Mouse (Mus musculus): ENCODE measurements around the gene Fign. TPM values are rescaled to one million over a fixed set of nuclear protein-coding genes. Genes with fewer than 3 reads are reported as not detected.
A peak's percentile ranks its signal among the peaks of the same experiment; 100 is the strongest.

The Fign gene
- total RNA-seq, 2 experiments from 2014 or later, result 12.5 to 18.4 TPM

- intact Hi-C loops (cut with DNase I), result loop anchor here (5.0 kb wide), 1 partner anchor 88 kb away; no protein-coding TSS in a partner anchor
- DNase-seq, result no peak
These were observed 27.7 kb downstream of the Fign start for GRCm38 (mm10) chr2:64069950-64070695.

- intact Hi-C loops (cut with DNase I), result no loop called here
- no peak for DNase-seq
These were observed 32.3 kb downstream of the Fign start for GRCm38 (mm10) chr2:64065511-64065910.

DNA sequence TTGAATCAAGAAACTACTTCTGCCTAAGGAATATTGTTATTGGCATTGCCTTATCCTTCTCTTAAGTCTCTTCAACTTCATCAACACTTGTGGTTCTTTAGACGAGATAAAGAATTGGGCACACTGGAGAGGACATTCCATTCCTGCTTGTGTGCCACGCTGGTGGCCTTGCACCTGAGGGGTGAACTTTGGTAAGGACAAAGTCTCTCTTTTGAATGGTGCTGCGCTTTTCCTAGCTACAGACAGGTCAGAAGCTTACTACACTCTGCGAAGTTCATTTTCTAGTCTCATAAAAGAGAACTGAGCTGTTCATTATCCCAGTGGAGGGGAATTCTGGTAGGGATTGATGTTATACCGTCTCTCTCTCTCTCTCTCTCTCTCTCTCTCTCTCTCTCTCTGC lies 38.4 kb downstream of the Fign start:
- intact Hi-C loops (cut with DNase I), result no loop called here
- no peak for DNase-seq

- intact Hi-C loops (cut with DNase I), result no loop called here
These were observed 49.7 kb downstream of the Fign start for GRCm38 (mm10) chr2:64048142-64048541.

DNA sequence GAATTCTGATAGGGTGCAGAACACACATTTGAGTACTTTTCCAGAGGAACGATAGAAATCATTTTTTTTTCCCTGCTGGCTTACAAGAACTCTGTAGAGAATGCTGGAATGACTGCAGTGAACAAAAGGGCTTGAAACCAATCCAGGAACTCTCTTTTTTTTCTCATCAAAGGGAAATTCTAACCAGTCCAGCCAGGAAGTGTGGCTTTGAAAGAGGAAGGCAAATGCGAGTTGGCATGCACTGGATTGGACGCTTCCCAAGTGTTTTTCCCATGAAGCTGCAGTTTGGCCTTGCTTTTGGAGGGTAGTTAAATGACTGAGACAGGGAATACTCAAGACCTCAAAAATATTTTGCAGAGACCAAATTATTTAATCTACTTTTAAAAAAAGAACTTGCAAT lies 54.7 kb downstream of the Fign start:
- intact Hi-C loops (cut with DNase I), result no loop called here
- DNase-seq, result peak in 1 of 2 experiments; percentile 52

More at GRCm38 (mm10) chr2:64048142-64048541, 49.7 kb downstream of the Fign start:
- no peak for DNase-seq

DNA sequence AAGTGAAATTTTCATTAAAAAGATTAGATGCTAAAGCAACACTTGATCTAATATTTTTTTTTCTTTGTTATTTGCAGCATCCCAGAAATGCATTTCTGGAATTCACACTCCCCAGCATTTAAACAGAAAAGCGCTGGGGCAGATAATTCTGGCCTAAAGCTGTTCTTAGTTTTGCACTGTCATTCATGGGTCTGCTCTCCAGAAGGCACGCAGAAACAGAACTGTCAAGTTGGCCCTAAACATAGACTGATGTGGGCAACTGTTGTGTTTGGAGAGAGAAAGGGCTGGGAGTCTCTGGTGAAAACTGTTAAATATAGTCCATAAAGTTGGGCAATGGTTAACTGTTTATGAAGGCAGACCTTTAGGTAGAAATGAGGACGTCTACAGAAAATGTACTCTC lies 62.4 kb downstream of the Fign start:
- no peak for DNase-seq
- intact Hi-C loops (cut with DNase I), result no loop called here

- no peak for DNase-seq
- intact Hi-C loops (cut with DNase I), result no loop called here
These were observed 64.0 kb downstream of the Fign start for GRCm38 (mm10) chr2:64033871-64034270.

DNA sequence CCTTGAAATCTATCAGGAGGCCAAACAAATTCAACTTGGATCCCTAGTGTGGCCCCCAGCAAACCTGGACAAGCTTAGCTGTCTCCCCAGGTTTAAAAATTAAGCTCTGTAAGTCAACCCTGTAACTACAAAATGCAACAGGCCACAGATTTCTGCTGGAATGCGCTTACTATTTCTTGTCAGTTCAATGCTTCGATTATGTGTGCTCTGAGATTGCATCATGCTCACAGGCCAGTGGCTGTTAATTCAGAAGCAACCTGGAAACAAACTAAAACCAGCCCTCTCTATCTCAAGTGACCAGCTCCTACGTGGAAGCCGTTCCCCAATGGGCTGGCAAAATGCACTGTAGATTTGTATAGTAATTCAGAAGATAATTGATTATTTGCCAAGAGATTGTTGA lies 71.9 kb downstream of the Fign start:
- DNase-seq, result no peak
- intact Hi-C loops (cut with DNase I), result no loop called here

- DNase-seq, result no peak
- intact Hi-C loops (cut with DNase I), result no loop called here
These were observed 103.4 kb downstream of the Fign start for GRCm38 (mm10) chr2:63994304-63995023.

DNA sequence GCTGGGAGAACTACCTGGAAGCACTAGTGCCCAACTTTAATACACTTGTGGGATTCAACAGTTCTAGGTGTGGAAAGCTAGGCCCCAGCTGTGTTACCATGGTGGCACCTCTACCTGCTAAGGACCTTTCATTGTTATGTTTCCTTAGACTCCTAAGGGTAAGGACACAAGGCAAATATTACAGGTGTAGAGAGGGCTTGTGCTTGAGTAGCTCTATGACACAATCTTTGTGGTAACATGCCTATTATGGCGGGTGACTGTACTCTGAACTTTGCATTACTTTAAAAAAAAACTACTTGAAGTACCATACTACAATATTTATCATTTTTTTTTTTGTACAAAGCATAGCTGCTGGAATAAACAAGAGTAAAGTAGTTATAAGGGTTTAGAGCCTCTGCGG lies 112.4 kb downstream of the Fign start:
- DNase-seq, result no peak
- intact Hi-C loops (cut with DNase I), result no loop called here

DNA sequence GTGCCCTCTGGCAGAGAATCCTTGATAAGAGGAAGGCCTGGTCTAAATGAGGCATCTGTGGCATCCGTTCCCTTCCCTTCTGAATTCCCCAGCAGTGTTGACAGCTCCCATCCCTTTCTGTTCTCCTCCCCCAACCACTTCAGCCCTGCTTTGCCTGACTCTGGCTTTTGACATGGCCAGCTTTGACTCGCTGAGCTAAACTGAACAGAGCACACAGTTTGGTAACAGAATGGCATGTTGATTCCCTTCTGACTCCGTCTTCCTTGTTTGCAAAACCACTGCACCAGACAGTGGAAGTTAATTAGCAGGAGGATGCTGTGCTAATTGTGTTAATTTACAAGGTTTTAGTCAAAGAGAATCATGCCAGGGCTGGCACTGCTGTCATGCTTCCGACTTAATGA lies 115.5 kb downstream of the Fign start:
- peak; percentile 19 to 25 for DNase-seq
- intact Hi-C loops (cut with DNase I), result loop anchor here (5.0 kb wide), 2 partner anchors 90 to 115 kb away; partner anchors contain the start of gene Fign

GRCm38 (mm10) chr2:63981449-63981848 lies 116.4 kb downstream of the Fign start:
- intact Hi-C loops (cut with DNase I), result loop anchor here (5.0 kb wide), 2 partner anchors 91 to 116 kb away; partner anchors contain the start of gene Fign
- DNase-seq, result no peak

GRCm38 (mm10) chr2:63969633-63970032 lies 128.2 kb downstream of the Fign start:
- intact Hi-C loops (cut with DNase I), result no loop called here
- no peak for DNase-seq

- intact Hi-C loops (cut with DNase I), result no loop called here
- DNase-seq, result no peak
These were observed 166.8 kb downstream of the Fign start for GRCm38 (mm10) chr2:63931041-63931440.

DNA sequence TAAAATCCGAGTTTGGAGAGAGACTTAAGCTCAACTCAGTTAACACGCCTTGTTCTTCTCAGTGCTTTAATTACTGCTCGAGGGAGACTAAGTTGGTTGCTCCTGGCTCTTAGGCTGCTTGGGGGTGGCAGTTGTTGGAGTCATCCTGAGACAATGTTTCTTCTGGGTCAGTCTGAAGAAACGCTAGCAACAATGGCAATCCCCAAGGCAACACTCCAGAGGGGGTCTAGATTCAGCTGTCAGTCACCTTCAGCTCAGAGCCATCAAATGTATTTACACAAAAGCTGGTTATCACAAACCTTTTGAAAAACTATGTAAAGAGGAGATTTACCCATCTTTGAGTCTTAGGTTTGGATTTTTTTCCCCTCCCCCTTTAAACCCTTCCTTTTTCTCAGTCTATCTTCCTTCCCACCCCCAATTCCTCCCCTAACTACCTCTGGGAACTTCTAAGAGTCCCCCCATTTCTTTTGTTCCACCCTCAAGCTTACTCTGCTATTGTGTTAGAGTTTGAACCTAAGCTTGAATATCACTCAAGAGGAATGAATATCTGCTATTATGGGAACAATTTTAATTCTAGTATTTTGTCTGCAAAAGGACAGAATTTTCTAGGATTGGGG lies 171.2 kb downstream of the Fign start:
- intact Hi-C loops (cut with DNase I), result loop anchor here (5.0 kb wide), 1 partner anchor 171 kb away; the partner anchor contains the start of gene Fign
- no peak for DNase-seq

- intact Hi-C loops (cut with DNase I), result loop anchor here (5.0 kb wide), 1 partner anchor 172 kb away; the partner anchor contains the start of gene Fign
These were observed 172.1 kb downstream of the Fign start for GRCm38 (mm10) chr2:63925721-63926235.

More at GRCm38 (mm10) chr2:63925721-63926235, 172.1 kb downstream of the Fign start:
- no peak for DNase-seq

Data from heart, postnatal 36 days (tissue).